Mouse (Mus musculus) forebrain, embryonic 11.5 days (tissue): ENCODE measurements around the gene Ankdd1b. TPM values are rescaled to one million over a fixed set of nuclear protein-coding genes. Genes with fewer than 3 reads are reported as not detected.

Experiments
- ATAC-seq: fragments of 200-750 bp; cut with Nextera tagmentation; replicated peaks from 2 replicates; pipeline ENCODE4 v1.8.0; 2017; ENCODE audit warnings: moderate TSS enrichment; ENCODE audit not compliant: low FRiP score
- DNase-seq: peaks from one replicate; pipeline ENCODE4 v3.0.0-alpha.2; 2017; ENCODE audit warnings: low spot score
- H3K27ac ChIP-seq: fragments of 300-500 bp; sonication (generic); 2 replicates; pipeline ENCODE4 v1.5.1; 2014; ENCODE audit warnings: low read depth, low read length
- H3K27me3 ChIP-seq: fragments of 300-500 bp; sonication (generic); 2 replicates; pipeline ENCODE4 v1.6.1; 2014; ENCODE audit warnings: mild to moderate bottlenecking, low read length, mixed read lengths; ENCODE audit not compliant: control insufficient read depth, insufficient read depth
- H3K36me3 ChIP-seq: fragments of 300-500 bp; sonication (generic); 2 replicates; pipeline ENCODE4 v1.6.1; 2014; ENCODE audit warnings: mild to moderate bottlenecking, low read length, moderate library complexity, mixed read lengths; ENCODE audit not compliant: control insufficient read depth, insufficient read depth
- H3K4me1 ChIP-seq: fragments of 300-500 bp; sonication (generic); replicated peaks from 2 replicates; pipeline ENCODE4 v1.6.1; 2014; ENCODE audit warnings: low read length, mixed read lengths; ENCODE audit not compliant: control insufficient read depth, insufficient read depth
- H3K4me2 ChIP-seq: fragments of 300-500 bp; sonication (generic); 2 replicates; pipeline ENCODE4 v1.6.1; 2014; ENCODE audit warnings: low read depth, mild to moderate bottlenecking, low read length, moderate library complexity, mixed read lengths; ENCODE audit not compliant: severe bottlenecking
- H3K4me3 ChIP-seq: fragments of 300-500 bp; sonication (generic); 2 replicates; pipeline ENCODE4 v1.5.1; 2014; ENCODE audit warnings: low read depth, low read length
- H3K9ac ChIP-seq: fragments of 300-500 bp; sonication (generic); 2 replicates; pipeline ENCODE4 v1.6.1; 2014; ENCODE audit warnings: low read length
- H3K9me3 ChIP-seq: fragments of 300-500 bp; sonication (generic); 2 replicates; pipeline ENCODE4 v1.6.1; 2016; ENCODE audit warnings: low read length, mixed read lengths; ENCODE audit not compliant: control insufficient read depth
- WGBS: fragments of 180-500 bp; shearing (Covaris S2); extraction: QIAGEN DNeasy Blood & Tissue Kit; methylation state at CpG from one replicate; pipeline ENCODE4 v1.1.7; 2014; 5-methylcytosine and 5-hydroxymethylcytosine counted together
- polyA plus RNA-seq: library from polyadenylated mRNA; unstranded; fragments of >200 nt; fragmentation: Nextera tagmentation; extraction: Ambion mirVana; gene quantifications from 2 replicates; pipeline ENCODE4 v1.2.1, GENCODE M21; 2014

Ankdd1b gene
- polyA plus RNA-seq, result not detected in 2 replicates

DNA sequence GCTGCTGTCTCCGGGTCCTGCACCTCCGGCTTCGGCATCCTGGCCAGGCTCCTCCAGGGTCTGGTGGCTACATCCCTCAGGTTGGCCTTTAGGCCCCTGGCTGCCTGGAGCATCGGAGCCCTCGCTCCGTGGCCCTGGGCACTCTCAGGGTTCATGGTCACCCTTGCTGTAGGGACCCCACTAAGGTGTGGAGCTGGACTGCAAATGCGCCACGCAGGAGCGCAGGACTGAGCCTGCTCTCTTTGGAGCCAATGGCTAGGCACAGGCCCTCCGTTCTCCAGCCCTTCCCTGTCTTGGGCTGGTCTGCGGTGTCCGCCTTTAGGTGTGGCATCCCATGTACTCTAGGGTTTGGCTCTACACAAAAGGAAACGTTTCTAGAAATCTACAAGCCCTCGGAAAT is at the start of gene Ankdd1b:
Gene Ankdd1b, minus strand, starts transcription at position 242 of the 400 bp plus-strand sequence.
- Histone ChIP-seq H3K27me3 (no peaks in the 10 kb centered on the region), H3K9ac (no peak within 1 kb of the TSS), H3K36me3 (no peaks in the 10 kb centered on the region), H3K9me3 (no peaks in the 10 kb centered on the region), H3K27ac (no peak within 1 kb of the TSS), H3K4me3 (no peak within 1 kb of the TSS), H3K4me2 (no peak within 1 kb of the TSS), H3K4me1 (no peaks in the 10 kb centered on the region)
- DNase-seq, result no peak
- WGBS, result 92% methylated on average over 14 of the region's 14 CpGs
- no peak for ATAC-seq

DNA sequence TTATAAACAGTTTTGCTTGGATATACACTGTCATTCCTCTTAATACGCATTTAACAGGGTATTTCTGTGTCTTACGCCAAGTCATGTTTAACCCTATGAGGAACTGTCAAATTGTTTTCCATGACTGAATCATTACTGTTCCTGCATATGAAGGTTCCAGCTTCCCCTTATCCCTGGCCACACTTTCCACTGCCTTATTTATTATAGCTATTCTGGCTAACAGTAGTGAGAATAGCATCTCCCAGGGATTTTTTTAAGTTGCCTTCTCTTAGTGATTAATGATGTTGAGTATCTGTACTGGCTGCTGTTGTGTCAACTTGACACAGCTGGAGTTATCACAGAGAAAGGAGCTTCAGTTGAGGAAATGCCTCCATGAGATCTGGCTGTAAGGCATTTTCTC is 46.3 kb upstream of the Ankdd1b start:
- Histone ChIP-seq H3K27ac (no peak overlapping the region), H3K4me2 (no peak overlapping the region)
- no peak for ATAC-seq

DNA sequence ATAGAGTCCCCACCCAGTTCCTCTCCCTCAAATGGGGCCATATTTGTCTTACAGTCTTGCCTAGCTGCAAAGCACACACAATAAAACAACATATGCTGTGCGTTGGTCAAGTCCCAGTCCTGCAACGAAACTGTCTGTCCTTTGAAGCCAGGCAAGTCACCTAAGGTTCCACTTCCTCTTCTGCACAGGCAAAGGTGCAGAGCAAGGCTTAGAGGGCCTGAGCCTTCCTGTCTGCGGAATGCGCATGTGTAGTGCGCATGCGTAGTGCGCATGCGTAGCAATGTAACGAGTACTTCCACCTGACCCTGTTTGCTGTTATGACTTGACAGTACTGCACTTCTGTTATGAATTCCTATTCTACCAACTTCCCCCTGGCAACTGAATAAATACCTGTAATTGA is 45.3 kb upstream of the Ankdd1b start:
- Histone ChIP-seq H3K4me3 (no peak overlapping the region), H3K27me3 (no peaks in the 10 kb centered on the region), H3K27ac (no peak overlapping the region), H3K9ac (no peak overlapping the region), H3K9me3 (no peaks in the 10 kb centered on the region), H3K36me3 (no peaks in the 10 kb centered on the region), H3K4me2 (no peak overlapping the region), H3K4me1 (no peaks in the 10 kb centered on the region)
- WGBS, result 97% methylated on average over 9 of the region's 9 CpGs
- no peak for ATAC-seq
- no peak for DNase-seq

More for the DNA sequence above, 46.3 kb upstream of the Ankdd1b start:
- DNase-seq, result no peak
- H3K9me3 ChIP-seq, result no peaks in the 10 kb centered on the region
- H3K9ac ChIP-seq, result no peak overlapping the region
- no peaks in the 10 kb centered on the region for H3K4me1 ChIP-seq
- WGBS, result 95% methylated on average over 2 of the region's 2 CpGs
- no peaks in the 10 kb centered on the region for H3K27me3 ChIP-seq
- no peak overlapping the region for H3K4me3 ChIP-seq
- H3K36me3 ChIP-seq, result no peaks in the 10 kb centered on the region

DNA sequence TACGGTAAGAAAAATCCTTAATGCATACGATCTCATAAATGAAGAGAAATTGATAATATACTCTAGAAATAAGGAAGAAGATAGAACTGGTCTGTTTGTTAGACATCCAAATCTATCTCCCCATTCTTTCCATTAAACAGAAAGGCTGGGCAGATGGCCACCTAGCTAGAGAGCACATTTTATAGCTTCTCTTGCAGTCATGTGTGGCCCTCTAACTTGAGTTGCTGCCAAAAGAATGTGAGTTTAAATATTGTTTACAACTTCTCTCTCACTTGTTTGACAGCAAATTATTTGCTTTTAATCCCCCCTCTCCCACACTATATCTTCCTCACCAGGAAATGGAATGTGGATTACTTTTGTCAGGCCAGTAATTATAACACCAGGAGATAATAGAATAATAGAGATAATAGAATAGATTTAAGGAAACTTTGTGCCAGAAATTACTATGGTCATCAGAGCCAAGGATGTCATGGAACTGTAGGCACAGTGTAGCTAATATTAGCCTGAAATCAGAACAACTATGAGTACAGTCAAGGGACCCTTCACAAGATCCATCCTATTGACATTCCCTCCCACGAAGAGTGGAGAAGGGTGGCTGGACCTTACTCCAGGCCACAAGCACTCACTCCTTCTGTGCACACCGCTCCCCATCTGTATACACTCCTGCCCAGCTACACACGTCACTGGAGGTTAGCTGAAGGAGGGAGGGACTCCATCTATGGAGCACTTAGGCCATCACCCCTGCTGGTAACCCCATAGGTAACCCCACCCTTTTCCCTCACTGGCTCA is 43.4 kb upstream of the Ankdd1b start:
- 88% methylated on average over 5 of the region's 5 CpGs for WGBS
- Histone ChIP-seq H3K4me3 (no peak overlapping the region), H3K9me3 (no peaks in the 10 kb centered on the region), H3K9ac (no peak overlapping the region), H3K27ac (no peak overlapping the region), H3K4me2 (no peak overlapping the region), H3K36me3 (no peaks in the 10 kb centered on the region), H3K27me3 (no peaks in the 10 kb centered on the region), H3K4me1 (no peaks in the 10 kb centered on the region)
- ATAC-seq (no peak), DNase-seq (no peak)

DNA sequence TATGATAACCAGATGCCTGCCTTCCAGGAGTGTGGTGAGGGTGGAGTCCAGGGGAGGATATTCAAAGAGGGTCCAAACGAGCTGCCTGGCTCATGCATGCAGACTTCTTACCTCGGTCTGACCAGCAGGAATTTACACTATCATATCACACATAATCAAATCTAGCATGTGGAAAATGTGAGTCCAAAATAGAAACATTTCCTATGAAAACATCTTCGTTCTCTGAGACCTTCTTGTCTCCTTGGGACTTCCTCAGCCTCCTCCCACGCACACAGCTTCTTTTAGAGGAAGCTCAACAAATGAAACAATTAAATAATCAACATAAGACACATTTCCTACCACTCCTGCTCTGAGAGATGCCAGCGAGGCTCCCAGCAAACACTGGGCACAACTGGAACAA is 40.9 kb upstream of the Ankdd1b start:
- H3K4me1 ChIP-seq, result no peaks in the 10 kb centered on the region
- no peaks in the 10 kb centered on the region for H3K27me3 ChIP-seq
- ATAC-seq, result no peak
- H3K9ac ChIP-seq, result no peak overlapping the region
- no peaks in the 10 kb centered on the region for H3K9me3 ChIP-seq
- no peak overlapping the region for H3K4me3 ChIP-seq
- 78% methylated on average over 5 of the region's 5 CpGs for WGBS
- DNase-seq, result no peak
- H3K36me3 ChIP-seq, result no peaks in the 10 kb centered on the region
- no peak overlapping the region for H3K4me2 ChIP-seq
- H3K27ac ChIP-seq, result no peak overlapping the region

DNA sequence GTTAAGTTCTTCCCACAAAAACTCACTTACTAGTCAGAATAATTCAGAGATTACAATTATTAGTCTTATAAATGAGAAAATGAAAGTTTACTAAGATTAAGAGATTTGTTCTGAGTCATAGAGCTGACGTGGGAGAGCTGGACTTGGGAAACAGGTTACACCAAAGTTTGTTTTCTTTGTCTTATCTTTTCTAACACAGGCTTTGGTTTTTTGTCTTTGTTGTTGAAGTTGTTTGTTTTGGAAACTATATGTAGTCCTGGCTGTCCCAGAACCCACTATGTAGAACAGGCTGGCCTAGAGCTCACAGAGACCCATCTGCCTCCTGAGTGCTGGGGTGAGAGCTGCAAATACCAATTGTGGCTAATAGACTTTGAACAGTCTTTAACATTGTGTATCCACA is 40.3 kb upstream of the Ankdd1b start:
- Histone ChIP-seq H3K4me1 (no peaks in the 10 kb centered on the region), H3K27me3 (no peaks in the 10 kb centered on the region), H3K27ac (no peak overlapping the region), H3K4me2 (no peak overlapping the region), H3K4me3 (no peak overlapping the region), H3K9me3 (no peaks in the 10 kb centered on the region), H3K36me3 (no peaks in the 10 kb centered on the region), H3K9ac (no peak overlapping the region)
- no peak for ATAC-seq
- no peak for DNase-seq
- 82% methylated on average over 1 of the region's 1 CpGs for WGBS

DNA sequence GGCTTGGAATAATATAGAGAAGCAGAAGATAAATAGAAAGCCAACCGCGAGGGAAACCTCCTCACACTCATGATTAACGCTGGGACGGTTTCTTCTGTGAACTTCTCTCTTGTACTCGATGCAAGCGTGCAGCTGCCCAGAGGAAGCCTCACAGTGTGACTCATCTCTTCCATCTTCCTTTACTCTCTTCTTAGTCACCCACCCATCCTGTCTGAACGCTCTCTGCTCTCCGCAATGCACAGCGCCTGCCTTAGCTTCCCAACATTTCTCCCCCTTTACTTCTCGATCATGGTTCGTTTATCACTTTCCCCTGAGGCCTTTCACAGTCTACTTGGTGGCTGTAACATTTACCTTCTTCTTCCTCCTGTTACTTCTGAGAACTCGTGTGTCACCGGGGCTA is 39.6 kb upstream of the Ankdd1b start:
- Histone ChIP-seq H3K4me1 (no peaks in the 10 kb centered on the region), H3K27ac (no peak overlapping the region), H3K9ac (no peak overlapping the region), H3K4me3 (no peak overlapping the region), H3K36me3 (no peaks in the 10 kb centered on the region), H3K27me3 (no peaks in the 10 kb centered on the region), H3K9me3 (no peaks in the 10 kb centered on the region), H3K4me2 (no peak overlapping the region)
- no peak for ATAC-seq
- DNase-seq, result no peak
- WGBS, result 92% methylated on average over 13 of the region's 13 CpGs

DNA sequence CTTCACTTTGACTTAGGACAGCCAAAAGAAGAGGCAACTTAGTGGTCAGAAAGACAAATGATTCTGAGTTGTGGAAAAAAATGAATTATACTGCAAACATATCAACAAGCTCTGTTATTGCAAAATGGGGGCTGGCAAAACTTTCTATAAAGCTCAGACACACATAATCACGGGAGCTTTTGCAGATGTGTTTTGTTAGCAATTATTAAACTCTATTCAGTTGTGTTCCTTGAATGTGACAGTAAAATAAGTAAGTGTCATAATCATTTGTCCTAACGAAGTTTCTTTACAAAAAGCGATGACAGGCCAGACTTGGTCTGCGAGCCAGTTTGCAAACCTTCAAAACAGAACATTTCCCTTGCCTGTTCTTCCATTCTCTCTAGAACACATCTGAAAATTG is 36.5 kb upstream of the Ankdd1b start:
- no peak for ATAC-seq
- 94% methylated on average over 4 of the region's 4 CpGs for WGBS
- Histone ChIP-seq H3K27ac (no peak overlapping the region), H3K4me2 (no peak overlapping the region), H3K9ac (no peak overlapping the region), H3K4me3 (no peak overlapping the region), H3K4me1 (no peaks in the 10 kb centered on the region), H3K9me3 (no peaks in the 10 kb centered on the region), H3K27me3 (no peaks in the 10 kb centered on the region), H3K36me3 (no peaks in the 10 kb centered on the region)
- no peak for DNase-seq

DNA sequence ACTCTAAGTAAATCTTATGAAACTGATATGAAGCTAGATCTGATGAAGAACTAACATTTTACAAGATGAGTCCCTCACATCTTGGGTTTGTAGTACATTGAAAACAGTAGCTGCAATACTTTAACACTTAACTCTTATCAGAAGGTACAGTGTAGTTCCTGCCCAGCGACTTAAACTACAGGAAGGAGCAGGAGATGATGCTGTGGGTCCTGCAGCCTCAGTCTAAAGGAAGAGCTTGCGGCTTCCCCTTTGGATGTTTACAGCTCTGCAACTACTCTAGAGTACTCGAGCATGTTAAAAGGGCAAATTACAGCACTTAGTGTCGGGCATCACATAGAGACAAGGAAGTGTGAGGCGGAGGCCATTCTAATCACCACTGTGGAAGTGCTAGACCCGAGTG is 35.3 kb upstream of the Ankdd1b start:
- Histone ChIP-seq H3K4me3 (no peak overlapping the region), H3K4me1 (no peaks in the 10 kb centered on the region)
- no peak for DNase-seq

More for the DNA sequence above, 35.3 kb upstream of the Ankdd1b start:
- H3K27ac ChIP-seq, result no peak overlapping the region
- H3K9me3 ChIP-seq, result no peaks in the 10 kb centered on the region
- no peak for ATAC-seq
- no peaks in the 10 kb centered on the region for H3K27me3 ChIP-seq
- 93% methylated on average over 6 of the region's 6 CpGs for WGBS
- H3K9ac ChIP-seq, result no peak overlapping the region
- H3K4me2 ChIP-seq, result no peak overlapping the region
- H3K36me3 ChIP-seq, result no peaks in the 10 kb centered on the region
